Mouse (Mus musculus): Measurements from ENCODE around the gene Cpvl. TPM values are rescaled to one million over a fixed set of nuclear protein-coding genes. Genes with fewer than 3 reads are reported as not detected.

Cpvl gene
- polyA plus RNA-seq, 1 experiment from 2014 or later = 0.34 TPM

- Histone ChIP-seq H3K9me3 (replicated peaks) (0 out of 2 replicates have a peak, but pooled peaks cover 5% of the 10 kb centered on the region), H3K27ac (no peak overlapping the region), H3K27me3 (peaks cover 25% of the 10 kb centered on the region), H3K4me2 (no peak overlapping the region), H3K4me1 (peaks cover 13% of the 10 kb centered on the region), H3K36me3 (no peaks in the 10 kb centered on the region), H3K9ac (no peak overlapping the region), H3K4me3 (replicated peaks) (no peak overlapping the region)
- 81% methylated on average over 3 of the region's 3 CpGs for WGBS
- no peak for ATAC-seq (replicated peaks; ENCODE audit: low FRiP score)
These were observed 13.9 kb upstream of the Cpvl start for GRCm38 (mm10) chr6:53992386-53992785.

- no peak overlapping the region for H3K9ac ChIP-seq
- no peak overlapping the region for H3K4me2 ChIP-seq
- 48% methylated on average over 3 of the region's 3 CpGs for WGBS
- H3K9me3 ChIP-seq (replicated peaks) = no peaks in the 10 kb centered on the region
- ATAC-seq (replicated peaks; ENCODE audit: low FRiP score) = peak; percentile 66
- no peak overlapping the region for H3K27ac ChIP-seq
- peaks cover 19% of the 10 kb centered on the region for H3K4me1 ChIP-seq
- H3K4me3 ChIP-seq (replicated peaks) = no peak overlapping the region
- no peaks in the 10 kb centered on the region for H3K36me3 ChIP-seq
- peaks cover 50% of the 10 kb centered on the region for H3K27me3 ChIP-seq
These were observed 8.8 kb upstream of the Cpvl start for GRCm38 (mm10) chr6:53987235-53987634.

GRCm38 (mm10) chr6:53986273-53986985 lies 8.0 kb upstream of the Cpvl start:
- no peak for ATAC-seq (replicated peaks; ENCODE audit: low FRiP score)
- H3K4me3 ChIP-seq (replicated peaks) = no peak overlapping the region
- no peak overlapping the region; the same call in 1 of the 2 replicates for H3K4me2 ChIP-seq
- H3K9me3 ChIP-seq (replicated peaks) = no peaks in the 10 kb centered on the region
- H3K27ac ChIP-seq = no peak overlapping the region
- peaks cover 24% of the 10 kb centered on the region for H3K4me1 ChIP-seq
- 67% methylated on average over 14 of the region's 14 CpGs for WGBS
- no peak overlapping the region for H3K9ac ChIP-seq
- H3K36me3 ChIP-seq = no peaks in the 10 kb centered on the region
- peaks cover 54% of the 10 kb centered on the region for H3K27me3 ChIP-seq

- peaks cover 59% of the 10 kb centered on the region for H3K27me3 ChIP-seq
- H3K36me3 ChIP-seq = no peaks in the 10 kb centered on the region
- no peak overlapping the region for H3K27ac ChIP-seq
- H3K9ac ChIP-seq = no peak overlapping the region
- ATAC-seq (replicated peaks; ENCODE audit: low FRiP score) = no peak
- 64% methylated on average over 6 of the region's 6 CpGs for WGBS
- H3K4me1 ChIP-seq = peaks cover 30% of the 10 kb centered on the region
- H3K9me3 ChIP-seq (replicated peaks) = no peaks in the 10 kb centered on the region
- no peak overlapping the region for H3K4me2 ChIP-seq
- H3K4me3 ChIP-seq (replicated peaks) = no peak overlapping the region
These were observed 5.3 kb upstream of the Cpvl start for GRCm38 (mm10) chr6:53983820-53984219.

GRCm38 (mm10) chr6:53982612-53983011 lies 4.1 kb upstream of the Cpvl start:
- ATAC-seq (replicated peaks; ENCODE audit: low FRiP score) = no peak
- Histone ChIP-seq H3K4me2 (no peak overlapping the region), H3K9ac (no peak overlapping the region), H3K27ac (no peak overlapping the region), H3K4me3 (replicated peaks) (no peak overlapping the region), H3K36me3 (no peaks in the 10 kb centered on the region), H3K4me1 (peaks cover 26% of the 10 kb centered on the region), H3K9me3 (replicated peaks) (no peaks in the 10 kb centered on the region), H3K27me3 (peaks cover 50% of the 10 kb centered on the region)
- 52% methylated on average over 4 of the region's 4 CpGs for WGBS

GRCm38 (mm10) chr6:53982047-53982600 lies 3.7 kb upstream of the Cpvl start:
- Histone ChIP-seq H3K4me3 (replicated peaks) (no peak overlapping the region), H3K4me1 (peaks cover 22% of the 10 kb centered on the region), H3K4me2 (no peak overlapping the region), H3K9ac (no peak overlapping the region), H3K9me3 (replicated peaks) (no peaks in the 10 kb centered on the region), H3K27ac (no peak overlapping the region), H3K36me3 (no peaks in the 10 kb centered on the region), H3K27me3 (peaks cover 50% of the 10 kb centered on the region)
- WGBS = 46% methylated on average over 9 of the region's 9 CpGs
- ATAC-seq (replicated peaks; ENCODE audit: low FRiP score) = no peak

- H3K4me2 ChIP-seq = no peak overlapping the region
- 75% methylated on average over 15 of the region's 15 CpGs for WGBS
These were observed 2.5 kb upstream of the Cpvl start for GRCm38 (mm10) chr6:53980817-53981480.

GRCm38 (mm10) chr6:53974040-53974439 lies 4.4 kb downstream of the Cpvl start:
- H3K9ac ChIP-seq = no peak overlapping the region
- WGBS = 83% methylated on average over 1 of the region's 1 CpGs
- peaks cover 9% of the 10 kb centered on the region for H3K27me3 ChIP-seq
- no peak overlapping the region for H3K4me3 ChIP-seq (replicated peaks)
- H3K27ac ChIP-seq = no peak overlapping the region
- no peaks in the 10 kb centered on the region for H3K9me3 ChIP-seq (replicated peaks)
- no peak for ATAC-seq (replicated peaks; ENCODE audit: low FRiP score)
- H3K4me2 ChIP-seq = no peak overlapping the region
- H3K36me3 ChIP-seq = no peaks in the 10 kb centered on the region
- H3K4me1 ChIP-seq = peaks cover 10% of the 10 kb centered on the region; the same call in 1 of the 2 replicates

More at GRCm38 (mm10) chr6:53980817-53981480, 2.5 kb upstream of the Cpvl start:
- peaks cover 13% of the 10 kb centered on the region; the same call in 1 of the 2 replicates for H3K4me1 ChIP-seq
- H3K27ac ChIP-seq = no peak overlapping the region
- no peak for ATAC-seq (replicated peaks; ENCODE audit: low FRiP score)
- no peak overlapping the region for H3K4me3 ChIP-seq (replicated peaks)
- peaks cover 45% of the 10 kb centered on the region for H3K27me3 ChIP-seq
- no peaks in the 10 kb centered on the region for H3K9me3 ChIP-seq (replicated peaks)
- H3K36me3 ChIP-seq = no peaks in the 10 kb centered on the region
- H3K9ac ChIP-seq = no peak overlapping the region

GRCm38 (mm10) chr6:53973468-53973867 lies 5.0 kb downstream of the Cpvl start:
- Histone ChIP-seq H3K36me3 (no peaks in the 10 kb centered on the region), H3K4me1 (peaks cover 14% of the 10 kb centered on the region; the same call in 1 of the 2 replicates), H3K9ac (no peak overlapping the region), H3K9me3 (replicated peaks) (no peaks in the 10 kb centered on the region), H3K27ac (no peak overlapping the region), H3K27me3 (peaks cover 7% of the 10 kb centered on the region; the same call in 1 of the 2 replicates), H3K4me3 (replicated peaks) (no peak overlapping the region), H3K4me2 (no peak overlapping the region)
- WGBS = 36% methylated on average over 5 of the region's 5 CpGs
- ATAC-seq (replicated peaks; ENCODE audit: low FRiP score) = no peak

- 72% methylated on average over 12 of the region's 12 CpGs for WGBS
- Histone ChIP-seq H3K4me2 (no peak overlapping the region), H3K36me3 (no peaks in the 10 kb centered on the region), H3K4me1 (peaks cover 19% of the 10 kb centered on the region; the same call in 1 of the 2 replicates), H3K4me3 (replicated peaks) (no peak overlapping the region), H3K9me3 (replicated peaks) (no peaks in the 10 kb centered on the region), H3K9ac (no peak overlapping the region), H3K27ac (no peak overlapping the region), H3K27me3 (peaks cover 7% of the 10 kb centered on the region; the same call in 1 of the 2 replicates)
- no peak for ATAC-seq (replicated peaks; ENCODE audit: low FRiP score)
These were observed 6.2 kb downstream of the Cpvl start for GRCm38 (mm10) chr6:53972238-53972743.

GRCm38 (mm10) chr6:53971729-53972128 lies 6.7 kb downstream of the Cpvl start:
- H3K4me2 ChIP-seq = no peak overlapping the region
- no peaks in the 10 kb centered on the region for H3K9me3 ChIP-seq (replicated peaks)
- H3K9ac ChIP-seq = no peak overlapping the region
- H3K36me3 ChIP-seq = no peaks in the 10 kb centered on the region
- H3K4me1 ChIP-seq = peaks cover 19% of the 10 kb centered on the region; the same call in 1 of the 2 replicates
- no peak overlapping the region for H3K4me3 ChIP-seq (replicated peaks)
- WGBS = 52% methylated on average over 3 of the region's 3 CpGs
- H3K27me3 ChIP-seq = peaks cover 7% of the 10 kb centered on the region; the same call in 1 of the 2 replicates
- no peak for ATAC-seq (replicated peaks; ENCODE audit: low FRiP score)
- no peak overlapping the region for H3K27ac ChIP-seq

- H3K4me1 ChIP-seq = peaks cover 19% of the 10 kb centered on the region; the same call in 1 of the 2 replicates
- H3K9me3 ChIP-seq (replicated peaks) = no peaks in the 10 kb centered on the region
- no peak overlapping the region for H3K27ac ChIP-seq
- ATAC-seq (replicated peaks; ENCODE audit: low FRiP score) = no peak
- WGBS = 78% methylated on average over 10 of the region's 10 CpGs
- no peak overlapping the region for H3K9ac ChIP-seq
- H3K36me3 ChIP-seq = no peaks in the 10 kb centered on the region
- no peak overlapping the region for H3K4me2 ChIP-seq
- H3K27me3 ChIP-seq = peaks cover 7% of the 10 kb centered on the region; the same call in 1 of the 2 replicates
- no peak overlapping the region for H3K4me3 ChIP-seq (replicated peaks)
These were observed 9.4 kb downstream of the Cpvl start for GRCm38 (mm10) chr6:53969081-53969480.

All from kidney, embryonic 15.5 days (tissue).